ENCODE assay signal across 26 mouse cellular contexts in genomic region chr2:35308166-35308565, GRCm38 (mm10). TPM values are rescaled to one million over a fixed set of nuclear protein-coding genes. Genes with fewer than 3 reads are reported as not detected.
DNase-seq lines count a peak whose midpoint lies in the region; ATAC-seq and TF ChIP-seq lines count a peak whose summit lies in the region.
"Had no signal": no experiment of that assay in that cellular context is flagged by ENCODE, and none has a peak within 500 bp of the region (broad histone marks: within the 10 kb centered on the region; RNA-seq: fewer than 3 reads in every experiment).

No protein-coding gene starts in this region.

- no peak overlapping the region for H3K4me3 ChIP-seq in lung, postnatal 0 days (ENCODE audit: low read depth, low read length)
- H3K4me3 ChIP-seq in bone marrow, adult 2 months (replicated peaks; ENCODE audit: control insufficient read depth, low read depth, low read length): no peak overlapping the region
- H3K4me3 ChIP-seq: embryonic facial prominence, embryonic 10.5 days; forebrain, embryonic 13.5 days; heart, embryonic 10.5 days had no signal

- no peak for TF ChIP-seq POLR2A in bone marrow, adult 2 months (IDR thresholded peaks at IDR 0.05; ENCODE audit: borderline replicate concordance, control insufficient read depth, low read depth, low read length)

- TF ChIP-seq CTCF in lung, postnatal 0 days (IDR thresholded peaks at IDR 0.05): no peak
- no peak for TF ChIP-seq CTCF in bone marrow, adult 2 months (IDR thresholded peaks at IDR 0.05; ENCODE audit: control insufficient read depth, insufficient read depth, low read length)

- DNase-seq in lung, postnatal 0 days (ENCODE audit: low spot score): peak; percentile 33
- DNase-seq in lung, postnatal 10 days: no peak
- peak; percentile 59 for DNase-seq in lung, postnatal 36 days
- DNase-seq in layer of hippocampus, adult 11-12 months (ENCODE audit: low spot score): no peak
- DNase-seq in ovary, adult 18-20 months (ENCODE audit: low spot score): no peak
- DNase-seq: adrenal gland, postnatal 14 days; B cell, adult 2 months; cerebellum, adult 18-20 months; cerebellum, adult 9-11 months; cerebellum, postnatal 36 days; forebrain, postnatal 0 days; gastrocnemius, postnatal 25 days; heart, postnatal 14 days had no signal

- H3K27me3 ChIP-seq in lung, postnatal 0 days (replicated peaks; ENCODE audit: insufficient read depth, low read length): no peaks in the 10 kb centered on the region
- H3K27me3 ChIP-seq: forebrain, embryonic 13.5 days had no signal

- no peaks in the 10 kb centered on the region for H3K9me3 ChIP-seq in lung, postnatal 0 days (ENCODE audit: low read length)
- H3K9me3 ChIP-seq: embryonic facial prominence, embryonic 10.5 days; heart, embryonic 10.5 days had no signal

- no peak overlapping the region for H3K4me2 ChIP-seq in lung, postnatal 0 days (replicated peaks; ENCODE audit: low read depth, low read length)
- H3K4me2 ChIP-seq: forebrain, embryonic 13.5 days; hindbrain, embryonic 14.5 days had no signal

- H3K9ac ChIP-seq in lung, postnatal 0 days (replicated peaks; ENCODE audit: low read depth): no peak overlapping the region
- H3K9ac ChIP-seq: forebrain, embryonic 13.5 days; forebrain, postnatal 0 days; hindbrain, embryonic 14.5 days had no signal

- peaks cover 23% of the 10 kb centered on the region for H3K36me3 ChIP-seq in lung, postnatal 0 days (ENCODE audit: insufficient read depth, low read length)
- H3K36me3 ChIP-seq: embryonic facial prominence, embryonic 10.5 days had no signal

- no peak for ATAC-seq in lung, postnatal 0 days
- ATAC-seq in monocyte, adult 5-6 weeks (replicated peaks; ENCODE audit: insufficient number of reproducible peaks, low FRiP score, low TSS enrichment, poor library complexity, severe bottlenecking): peak; percentile 89
- ATAC-seq: forebrain, embryonic 13.5 days; forebrain, postnatal 0 days had no signal

- no peak overlapping the region for H3K27ac ChIP-seq in lung, postnatal 0 days (ENCODE audit: low read length)
- H3K27ac ChIP-seq in bone marrow, adult 2 months (ENCODE audit: control insufficient read depth, insufficient read depth, low read depth, low read length, poor library complexity): peak overlapping the region; percentile 27; the same call in 1 of the 2 replicates
- H3K27ac ChIP-seq: embryonic facial prominence, embryonic 10.5 days; forebrain, embryonic 13.5 days; heart, embryonic 10.5 days; hindbrain, embryonic 14.5 days had no signal

- no peak for TF ChIP-seq EP300 in lung, postnatal 0 days (IDR thresholded peaks at IDR 0.05)

- H3K4me1 ChIP-seq in lung, postnatal 0 days (ENCODE audit: insufficient read depth, low read depth, low read length): no peaks in the 10 kb centered on the region
- H3K4me1 ChIP-seq in bone marrow, adult 2 months (ENCODE audit: control insufficient read depth, insufficient read depth, low read length): peaks cover 5% of the 10 kb centered on the region; the same call in 1 of the 2 replicates
- H3K4me1 ChIP-seq: forebrain, embryonic 13.5 days; heart, embryonic 10.5 days had no signal

- 48% methylated on average over 1 of the region's 1 CpGs for WGBS in lung, postnatal 0 days
- 29% methylated on average over 1 of the region's 1 CpGs for WGBS in bone marrow, adult 2 months

RNA-seq across cellular contexts. Expression of gene Stom, which starts 28.6 kb away (rescaled TPM):
- polyA plus RNA-seq in lung, postnatal 0 days (2015; fragmentation: Nextera tagmentation; extraction: Ambion mirVana): 76.9 and 86.2 TPM in 2 replicates
- 152 and 203 TPM in 2 replicates for polyA plus RNA-seq in bone marrow, adult 2 months (2011; ENCODE audit: insufficient read depth, insufficient read length, low replicate concordance, missing spikeins)
- 53.6 to 72.6 TPM (median 70.6 TPM) in 3 replicates for total RNA-seq in monocyte, adult 5-6 weeks (2017)

RNA-seq across cellular contexts. Expression of gene Gsn, which starts 52.0 kb away (rescaled TPM):
- 956 and 1,007 TPM in 2 replicates for polyA plus RNA-seq in lung, postnatal 0 days (2015; fragmentation: Nextera tagmentation; extraction: Ambion mirVana)
- polyA plus RNA-seq in bone marrow, adult 2 months (2011; ENCODE audit: insufficient read depth, insufficient read length, low replicate concordance, missing spikeins): 38.0 and 94.8 TPM in 2 replicates
- 36.7 to 46.1 TPM (median 45.9 TPM) in 3 replicates for total RNA-seq in monocyte, adult 5-6 weeks (2017)

RNA-seq across cellular contexts. Expression of gene 4930568D16Rik, which starts 59.4 kb away (rescaled TPM):
- polyA plus RNA-seq in lung, postnatal 0 days (2015; fragmentation: Nextera tagmentation; extraction: Ambion mirVana): not detected in 2 replicates
- polyA plus RNA-seq in bone marrow, adult 2 months (2011; ENCODE audit: insufficient read depth, insufficient read length, low replicate concordance, missing spikeins): not detected in 2 replicates
- not detected in 3 replicates for total RNA-seq in monocyte, adult 5-6 weeks (2017)
- total RNA-seq: adrenal gland, adult 18-20 months; adrenal gland, postnatal 14 days; forebrain, postnatal 0 days; gastrocnemius, adult 18-20 months; gastrocnemius, postnatal 25 days; heart, adult 18-20 months; heart, postnatal 14 days; hematopoietic stem cell, adult 5-6 weeks; MEL had no signal
- polyA plus RNA-seq: embryonic facial prominence, embryonic 10.5 days; embryonic facial prominence, embryonic 14.5 days; forebrain, embryonic 13.5 days; forebrain, postnatal 0 days; heart, embryonic 10.5 days; heart, embryonic 14.5 days; hindbrain, embryonic 14.5 days had no signal

Comparison
In these comparisons a context has a peak if more than half of its experiments do, and no peak if none do; other contexts are left out.
1. DNase-seq: peak in lung, postnatal 0 days (single experiment) and lung, postnatal 36 days (single experiment); none in lung, postnatal 10 days (single experiment), layer of hippocampus, adult 11-12 months (single experiment) and ovary, adult 18-20 months (single experiment).